Mouse (Mus musculus) lung, embryonic 16.5 days (tissue): ENCODE measurements at regions not wholly inside any gene's neighbourhood (a gene's known extent, or its start where the extent isn't known, plus 50 kb on each side); places are given as distances from the start of the nearest gene placed in this dataset.

Source experiments
- ATAC-seq: fragments of 200-750 bp; cut with Nextera tagmentation; 2 replicates; pipeline ENCODE4 v1.8.0; 2017; ENCODE audit warnings: low read depth, mild to moderate bottlenecking, moderate library complexity
- H3K27ac ChIP-seq: fragments of 300-500 bp; sonication (generic); 2 replicates; pipeline ENCODE4 v1.5.1; 2014; ENCODE audit warnings: mild to moderate bottlenecking, control low read depth, low read length
- H3K27me3 ChIP-seq: fragments of 300-500 bp; sonication (generic); 2 replicates; pipeline ENCODE4 v1.6.1; 2014; ENCODE audit warnings: low read depth, low read length, mixed read lengths; ENCODE audit not compliant: control insufficient read depth, insufficient read depth
- H3K36me3 ChIP-seq: fragments of 300-500 bp; sonication (generic); 2 replicates; pipeline ENCODE4 v1.6.1; 2014; ENCODE audit warnings: low read length; ENCODE audit not compliant: control insufficient read depth, insufficient read depth
- H3K4me1 ChIP-seq: fragments of 300-500 bp; sonication (generic); replicated peaks from 2 replicates; pipeline ENCODE4 v1.6.1; 2014; ENCODE audit warnings: low read length, mixed read lengths; ENCODE audit not compliant: control insufficient read depth, insufficient read depth
- H3K4me2 ChIP-seq: fragments of 300-500 bp; sonication (generic); 2 replicates; pipeline ENCODE4 v1.6.1; 2014; ENCODE audit warnings: low read depth, low read length, control low read depth
- H3K4me3 ChIP-seq: fragments of 300-500 bp; sonication (generic); 2 replicates; pipeline ENCODE4 v1.5.1; 2014; ENCODE audit warnings: mild to moderate bottlenecking, low read length, control low read depth
- H3K9ac ChIP-seq: fragments of 300-500 bp; sonication (generic); 2 replicates; pipeline ENCODE4 v1.6.1; 2014; ENCODE audit warnings: low read length, control low read depth
- H3K9me3 ChIP-seq: fragments of 300-500 bp; sonication (generic); 2 replicates; pipeline ENCODE4 v1.6.1; 2016; ENCODE audit warnings: low read length; ENCODE audit not compliant: control insufficient read depth
- WGBS: fragments of 180-500 bp; shearing (Covaris S2); extraction: QIAGEN DNeasy Blood & Tissue Kit; methylation state at CpG from one replicate; pipeline ENCODE4 v1.1.7; 2014; 5-methylcytosine and 5-hydroxymethylcytosine counted together

DNA sequence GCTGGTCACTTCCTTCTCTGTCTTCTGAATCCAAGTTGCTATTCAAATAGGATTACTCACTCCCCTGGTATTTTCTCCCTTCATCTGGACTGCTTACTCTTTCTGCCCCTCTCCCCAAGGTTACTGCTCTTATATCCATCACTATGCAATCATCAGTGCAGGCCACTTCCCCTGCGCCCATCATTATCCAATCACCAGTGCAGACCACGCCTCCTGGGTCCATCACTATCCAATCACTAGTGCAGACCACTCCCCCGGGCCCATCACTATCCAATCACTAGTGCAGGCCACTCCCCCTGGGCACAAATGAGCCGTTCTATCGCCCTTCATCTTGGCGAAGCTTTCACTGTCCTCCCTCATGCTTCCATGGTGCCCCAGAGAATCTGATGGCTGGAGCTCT lies 191.1 kb upstream of the Gm21798 start:
- Histone ChIP-seq H3K4me3 (no peak overlapping the region), H3K27ac (no peak overlapping the region), H3K4me2 (no peak overlapping the region), H3K9me3 (no peaks in the 10 kb centered on the region), H3K36me3 (no peaks in the 10 kb centered on the region), H3K27me3 (no peaks in the 10 kb centered on the region), H3K4me1 (no peaks in the 10 kb centered on the region), H3K9ac (no peak overlapping the region)
- 87% methylated on average over 6 of the region's 6 CpGs for WGBS
- ATAC-seq: no peak

DNA sequence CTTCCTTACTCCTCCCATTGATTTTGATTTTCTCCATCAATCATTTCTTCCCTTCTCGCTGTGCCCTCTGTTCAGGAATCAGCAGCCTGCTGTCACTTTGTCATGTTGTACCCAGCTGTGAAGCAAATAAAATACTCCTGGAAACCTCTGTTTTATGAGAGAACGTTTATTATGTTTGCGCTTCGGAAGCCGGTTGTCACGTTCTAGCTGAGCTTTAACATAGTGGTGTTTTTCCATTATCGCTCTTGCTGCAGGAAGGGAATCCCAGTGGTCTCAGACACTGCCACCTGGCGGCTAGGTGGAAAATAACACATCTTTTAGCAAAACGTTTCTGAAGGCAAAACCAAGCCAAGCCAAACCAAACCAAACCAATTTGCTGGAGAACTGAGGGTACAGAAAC lies 190.2 kb upstream of the Gm21798 start:
- Histone ChIP-seq H3K9ac (no peak overlapping the region), H3K27me3 (no peaks in the 10 kb centered on the region), H3K4me1 (no peaks in the 10 kb centered on the region), H3K27ac (no peak overlapping the region), H3K9me3 (no peaks in the 10 kb centered on the region), H3K36me3 (no peaks in the 10 kb centered on the region), H3K4me3 (no peak overlapping the region), H3K4me2 (peak overlapping the region; percentile 13; the same call in 1 of the 2 replicates)
- no peak for ATAC-seq
- WGBS: 11% methylated on average over 9 of the region's 9 CpGs
